Mouse (Mus musculus) kidney, adult 2 months (tissue): ENCODE data around the gene Dnah5. TPM values are rescaled to one million over a fixed set of nuclear protein-coding genes. Genes with fewer than 3 reads are reported as not detected.

Source experiments
- DNase-seq: peaks from one replicate; pipeline ENCODE4 v3.0.0; 2021
- H3K27ac ChIP-seq: fragments of 200-500 bp; 2 replicates; pipeline ENCODE4 v1.5.1; 2012; ENCODE audit warnings: low read depth, low read length, control low read depth, inconsistent platforms; ENCODE audit not compliant: insufficient read depth
- H3K27me3 ChIP-seq: fragments of 200-500 bp; replicated peaks from 2 replicates; pipeline ENCODE4 v1.6.1; 2012; ENCODE audit warnings: mild to moderate bottlenecking, moderate library complexity, low read length, inconsistent platforms; ENCODE audit not compliant: control insufficient read depth, insufficient read depth
- H3K36me3 ChIP-seq: fragments of 200-500 bp; 2 replicates; pipeline ENCODE4 v1.6.1; 2012; ENCODE audit warnings: mild to moderate bottlenecking, moderate library complexity, low read length, inconsistent platforms; ENCODE audit not compliant: control insufficient read depth, insufficient read depth
- H3K4me1 ChIP-seq: fragments of 200-500 bp; 2 replicates; pipeline ENCODE4 v1.6.1; 2011; ENCODE audit warnings: low read length; ENCODE audit not compliant: control insufficient read depth, insufficient read depth
- H3K4me3 ChIP-seq: fragments of 200-500 bp; 2 replicates; pipeline ENCODE4 v1.5.1; 2011; ENCODE audit warnings: mild to moderate bottlenecking, low read depth, low read length, control low read depth; ENCODE audit not compliant: insufficient read depth
- CTCF ChIP-seq: fragments of 200-500 bp; conservative IDR thresholded peaks from 2 replicates; pipeline ENCODE4 v1.5.1; 2011; ENCODE audit warnings: low read depth, mild to moderate bottlenecking, control low read depth, low read length, moderate library complexity, mixed read lengths; ENCODE audit not compliant: insufficient read depth, insufficient read length
- POLR2A ChIP-seq: fragments of 200-500 bp; IDR thresholded peaks from one replicate; pipeline ENCODE4 v1.6.1; 2011; ENCODE audit warnings: low read depth, low read length, control low read depth
- WGBS: fragments of 180-500 bp; shearing (Covaris S2); methylation state at CpG from one replicate; pipeline ENCODE4 v1.1.7; 2018; 5-methylcytosine and 5-hydroxymethylcytosine counted together
- polyA plus RNA-seq: library from polyadenylated mRNA; depleted of rRNA; stranded (reverse); fragments of >200 nt; gene quantifications from 2 replicates; pipeline ENCODE4 v1.2.3, GENCODE M21; 2012

Gene Dnah5
- polyA plus RNA-seq, 1 experiment = 0.08 TPM

- no peak for DNase-seq
- no peak for TF ChIP-seq CTCF
- TF ChIP-seq POLR2A = no peak
- Histone ChIP-seq H3K27me3 (no peaks in the 10 kb centered on the region), H3K4me3 (no peak overlapping the region), H3K27ac (no peak overlapping the region), H3K4me1 (no peaks in the 10 kb centered on the region), H3K36me3 (no peaks in the 10 kb centered on the region)
- WGBS = 57% methylated on average over 4 of the region's 4 CpGs
These were observed 4.9 kb upstream of the Dnah5 start for GRCm38 (mm10) chr15:28198609-28199008.

GRCm38 (mm10) chr15:28204626-28205025, 1.1 kb downstream of the Dnah5 start:
- H3K27me3 ChIP-seq = no peaks in the 10 kb centered on the region
- no peaks in the 10 kb centered on the region for H3K4me1 ChIP-seq
- TF ChIP-seq CTCF (no peak), POLR2A (no peak)
- H3K36me3 ChIP-seq = no peaks in the 10 kb centered on the region
- H3K27ac ChIP-seq = no peak overlapping the region
- H3K4me3 ChIP-seq = no peak overlapping the region
- 77% methylated on average over 3 of the region's 3 CpGs for WGBS
- no peak for DNase-seq

- Histone ChIP-seq H3K36me3 (no peaks in the 10 kb centered on the region), H3K4me1 (no peaks in the 10 kb centered on the region), H3K27me3 (no peaks in the 10 kb centered on the region), H3K4me3 (no peak overlapping the region), H3K27ac (no peak overlapping the region)
- TF ChIP-seq POLR2A (no peak), CTCF (no peak)
- DNase-seq = no peak
- WGBS = 43% methylated on average over 2 of the region's 2 CpGs
These were observed 4.0 kb downstream of the Dnah5 start for GRCm38 (mm10) chr15:28207545-28207944.

DNA sequence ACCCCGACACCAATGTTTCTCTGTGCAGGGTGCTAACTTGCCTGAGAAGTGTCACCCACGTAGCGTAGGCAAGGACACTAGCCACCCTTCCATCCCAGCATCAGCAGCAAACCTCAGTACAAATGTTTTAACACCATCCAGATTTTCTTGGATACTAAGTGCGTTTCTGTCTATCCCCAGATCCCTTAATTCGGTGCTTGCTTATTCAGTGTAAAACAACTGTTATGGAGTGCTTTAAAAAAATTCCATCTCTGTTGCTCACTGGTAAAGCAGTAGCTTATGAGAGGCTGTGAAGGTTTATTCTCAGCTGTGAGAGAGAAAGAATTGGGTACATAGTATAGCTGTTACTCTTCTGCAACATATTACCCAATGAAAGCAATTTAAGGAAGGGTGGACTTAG, 9.5 kb downstream of the Dnah5 start:
- Histone ChIP-seq H3K4me1 (no peaks in the 10 kb centered on the region), H3K36me3 (no peaks in the 10 kb centered on the region), H3K27ac (no peak overlapping the region), H3K4me3 (no peak overlapping the region), H3K27me3 (no peaks in the 10 kb centered on the region)
- DNase-seq = no peak
- TF ChIP-seq CTCF (no peak), POLR2A (no peak)
- WGBS = 90% methylated on average over 5 of the region's 5 CpGs

DNA sequence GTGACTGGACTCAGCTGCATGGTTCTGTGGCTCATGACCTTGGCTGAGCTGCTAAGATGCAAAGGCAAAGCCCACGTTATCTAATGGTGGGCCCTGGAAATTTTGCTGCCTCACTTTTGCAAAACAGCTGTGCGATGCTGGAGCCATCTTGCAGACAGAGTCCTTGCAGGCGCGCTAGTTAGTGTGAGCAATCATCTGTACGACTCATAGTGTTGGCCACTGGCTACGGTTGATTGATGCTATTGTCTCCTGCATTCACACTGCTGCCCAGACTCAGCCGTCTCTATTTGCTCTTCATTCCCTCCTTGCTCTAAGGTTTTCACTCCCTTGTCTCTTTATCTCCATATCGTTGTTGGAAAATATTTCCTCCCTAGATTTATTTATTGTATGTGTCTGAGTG, 12.8 kb downstream of the Dnah5 start:
- WGBS = 44% methylated on average over 8 of the region's 8 CpGs
- H3K27ac ChIP-seq = no peak overlapping the region
- TF ChIP-seq CTCF (no peak), POLR2A (no peak)
- H3K4me1 ChIP-seq = no peaks in the 10 kb centered on the region
- H3K4me3 ChIP-seq = no peak overlapping the region
- no peaks in the 10 kb centered on the region for H3K27me3 ChIP-seq
- H3K36me3 ChIP-seq = no peaks in the 10 kb centered on the region
- no peak for DNase-seq

GRCm38 (mm10) chr15:28227316-28227715, 23.8 kb downstream of the Dnah5 start:
- no peaks in the 10 kb centered on the region for H3K36me3 ChIP-seq
- WGBS = 55% methylated on average over 3 of the region's 3 CpGs
- no peak overlapping the region for H3K27ac ChIP-seq
- H3K27me3 ChIP-seq = no peaks in the 10 kb centered on the region
- H3K4me3 ChIP-seq = no peak overlapping the region
- TF ChIP-seq CTCF = no peak
- H3K4me1 ChIP-seq = no peaks in the 10 kb centered on the region
- DNase-seq = no peak

DNA sequence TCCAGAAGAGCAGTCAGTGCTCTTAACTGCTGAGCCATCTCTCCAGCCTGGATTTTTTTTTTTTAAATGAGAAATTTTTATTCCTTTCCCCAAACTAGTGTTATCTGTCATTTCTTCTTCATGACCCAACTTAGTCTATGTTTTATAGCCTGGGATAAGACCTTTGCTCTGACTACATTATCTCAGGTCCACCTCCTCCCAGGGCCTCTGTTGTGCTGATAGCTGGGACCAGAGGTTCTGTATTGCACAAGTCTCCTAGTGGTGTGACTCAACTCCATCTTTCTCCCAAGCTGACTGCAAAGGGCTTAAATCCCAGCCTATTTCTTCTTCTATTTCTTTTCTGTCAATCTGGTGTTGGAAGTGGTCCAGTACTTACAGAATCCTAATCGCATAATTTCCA, 56.7 kb downstream of the Dnah5 start:
- H3K4me3 ChIP-seq = no peak overlapping the region
- no peak for DNase-seq
- H3K4me1 ChIP-seq = no peaks in the 10 kb centered on the region
- H3K27me3 ChIP-seq = no peaks in the 10 kb centered on the region
- whole genome bisulfite sequencing = 63% methylated on average over 1 of the region's 1 CpGs
- no peaks in the 10 kb centered on the region for H3K36me3 ChIP-seq
- no peak for TF ChIP-seq CTCF
- no peak for TF ChIP-seq POLR2A
- no peak overlapping the region for H3K27ac ChIP-seq

DNA sequence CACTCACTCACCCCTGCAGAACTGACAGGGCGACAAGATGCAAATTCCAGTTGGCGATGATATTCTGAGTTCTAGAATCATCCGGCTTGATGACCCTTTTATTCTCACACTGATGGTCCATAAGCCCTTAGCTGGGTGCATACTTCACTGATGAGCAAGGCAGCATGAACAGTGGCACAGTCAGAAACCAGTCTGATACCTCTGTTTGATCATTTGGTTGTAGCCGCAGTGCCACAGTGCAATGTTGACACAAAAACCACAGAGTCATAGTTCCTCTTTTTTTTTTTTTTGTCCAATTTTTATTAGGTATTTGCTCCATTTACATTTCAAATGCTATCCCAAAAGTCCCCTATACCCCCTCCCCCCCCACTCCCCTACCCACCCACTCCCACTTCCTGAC, 95.9 kb downstream of the Dnah5 start:
- H3K4me3 ChIP-seq = no peak overlapping the region
- H3K4me1 ChIP-seq = no peaks in the 10 kb centered on the region
- no peak for DNase-seq
- no peaks in the 10 kb centered on the region; the same call in 1 of the 2 replicates for H3K27me3 ChIP-seq
- no peak for TF ChIP-seq POLR2A
- no peak for TF ChIP-seq CTCF
- WGBS = 92% methylated on average over 4 of the region's 4 CpGs
- H3K36me3 ChIP-seq = no peaks in the 10 kb centered on the region
- no peak overlapping the region for H3K27ac ChIP-seq
